Mouse (Mus musculus) embryonic facial prominence, embryonic 10.5 days (tissue): Measurements from ENCODE around the gene E2f1. TPM values are rescaled to one million over a fixed set of nuclear protein-coding genes. Genes with fewer than 3 reads are reported as not detected.

Experiments
- DNase-seq: peaks from one replicate; pipeline ENCODE4 v3.0.0-alpha.2; 2017; ENCODE audit warnings: low spot score
- H3K27ac ChIP-seq: fragments of 300-500 bp; sonication (generic); replicated peaks from 2 replicates; pipeline ENCODE4 v1.5.1; 2016; ENCODE audit warnings: mild to moderate bottlenecking
- H3K27me3 ChIP-seq: fragments of 300-500 bp; sonication (generic); replicated peaks from 2 replicates; pipeline ENCODE4 v1.6.1; 2016; ENCODE audit warnings: low read depth, mild to moderate bottlenecking; ENCODE audit not compliant: poor library complexity, severe bottlenecking
- H3K36me3 ChIP-seq: fragments of 300-500 bp; sonication (generic); replicated peaks from 2 replicates; pipeline ENCODE4 v1.6.1; 2016; ENCODE audit warnings: mild to moderate bottlenecking, moderate library complexity
- H3K4me1 ChIP-seq: fragments of 300-500 bp; sonication (generic); 2 replicates; pipeline ENCODE4 v1.6.1; 2016
- H3K4me3 ChIP-seq: fragments of 300-500 bp; sonication (generic); 2 replicates; pipeline ENCODE4 v1.5.1; 2016; ENCODE audit warnings: mild to moderate bottlenecking, moderate library complexity
- H3K9me3 ChIP-seq: fragments of 300-500 bp; sonication (generic); 2 replicates; pipeline ENCODE4 v1.6.1; 2016; ENCODE audit warnings: mild to moderate bottlenecking
- WGBS: fragments of 180-500 bp; shearing (Covaris S2); methylation state at CpG from one replicate; pipeline ENCODE4 v1.1.7; 2016; 5-methylcytosine and 5-hydroxymethylcytosine counted together
- polyA plus RNA-seq: library from polyadenylated mRNA; unstranded; fragments of >200 nt; fragmentation: Nextera tagmentation; extraction: Ambion mirVana; gene quantifications from 2 replicates; pipeline ENCODE4 v1.2.1, GENCODE M21; 2016

Gene E2f1
- polyA plus RNA-seq, result 25.2 and 26.0 TPM in 2 replicates

DNA sequence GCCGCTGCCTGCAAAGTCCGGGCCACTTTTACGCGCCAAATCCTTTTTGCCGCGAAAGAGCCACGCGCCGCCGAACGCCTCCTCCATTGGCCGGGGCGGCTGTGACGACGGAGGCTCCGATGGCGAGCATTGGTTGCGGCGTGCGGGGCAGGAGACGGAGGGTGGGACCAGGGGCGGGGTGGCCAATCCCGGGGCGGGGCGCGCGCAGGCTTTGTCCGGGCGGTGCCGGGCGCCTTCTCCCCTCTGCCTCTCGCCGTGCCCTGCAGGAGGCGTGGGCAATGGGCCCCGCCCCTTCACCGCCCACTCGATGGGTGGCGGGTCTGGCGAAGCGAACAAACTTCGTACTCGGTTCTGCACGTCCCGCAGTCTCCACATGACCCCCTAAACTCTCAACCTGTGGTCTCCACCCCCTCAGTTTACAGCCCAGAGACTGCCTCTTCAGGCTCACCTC lies at the start of gene E2f1:
Gene E2f1 (minus strand): TSS at position 57 of the 451 bp plus-strand sequence.
- DNase-seq, result peak; percentile 100
- peak within 1 kb of the TSS; percentile 97 for H3K27ac ChIP-seq
- H3K36me3 ChIP-seq, result 0 out of 2 replicates have a peak, but pooled peaks cover 4% of the 10 kb centered on the region
- H3K4me3 ChIP-seq, result peak within 1 kb of the TSS; percentile 90
- WGBS, result under 1% methylated on average over 44 of the region's 44 CpGs
- H3K27me3 ChIP-seq, result no peaks in the 10 kb centered on the region
- H3K9me3 ChIP-seq, result no peaks in the 10 kb centered on the region
- H3K4me1 ChIP-seq, result peaks cover 52% of the 10 kb centered on the region

DNA sequence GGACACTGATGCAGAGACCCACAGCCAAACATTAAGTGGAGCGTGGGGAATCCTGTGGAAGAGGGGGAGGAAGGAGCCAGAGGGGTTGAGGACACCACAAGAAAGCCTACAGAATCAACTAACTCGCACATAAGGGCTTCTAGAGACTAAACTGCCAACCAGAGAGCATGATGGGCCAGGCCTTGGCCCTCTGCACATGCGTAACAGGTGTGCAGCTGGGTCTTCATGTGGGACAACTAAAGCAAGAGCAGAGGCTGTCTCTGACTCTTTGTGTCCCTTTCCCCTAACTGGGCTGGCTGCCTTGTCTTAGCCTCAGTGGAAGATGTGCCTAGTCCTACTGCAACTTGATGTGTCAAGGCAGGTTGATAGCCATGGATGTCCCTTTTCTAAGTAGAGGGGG lies 47.4 kb upstream of the E2f1 start:
- no peaks in the 10 kb centered on the region for H3K27me3 ChIP-seq
- H3K4me1 ChIP-seq, result peaks cover 25% of the 10 kb centered on the region
- WGBS, result 91% methylated on average over 3 of the region's 3 CpGs
- H3K27ac ChIP-seq, result no peak overlapping the region
- DNase-seq, result no peak
- no peak overlapping the region for H3K4me3 ChIP-seq
- peaks cover 5% of the 10 kb centered on the region; the same call in 1 of the 2 replicates for H3K36me3 ChIP-seq
- H3K9me3 ChIP-seq, result no peaks in the 10 kb centered on the region

DNA sequence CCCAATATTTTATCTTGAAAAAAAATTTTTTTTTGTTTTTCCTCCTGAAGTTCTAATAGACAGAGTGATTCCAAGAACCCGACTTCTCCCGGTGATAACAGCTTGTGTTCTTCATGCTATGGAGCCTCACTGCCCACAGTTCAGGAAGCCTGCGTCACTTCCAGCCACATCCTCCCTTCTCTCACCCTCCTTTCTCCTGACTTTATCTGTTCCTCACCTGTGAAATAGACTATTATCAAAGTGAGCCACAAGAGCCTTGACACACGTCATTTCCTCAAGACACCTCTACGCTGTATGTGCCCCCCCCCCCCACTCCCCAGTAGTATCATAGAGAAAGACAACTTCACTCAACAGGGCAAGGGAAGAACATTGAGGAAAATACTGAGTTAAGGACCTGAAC lies 46.0 kb upstream of the E2f1 start:
- Histone ChIP-seq H3K27me3 (no peaks in the 10 kb centered on the region), H3K4me1 (peaks cover 25% of the 10 kb centered on the region), H3K27ac (no peak overlapping the region), H3K36me3 (peaks cover 5% of the 10 kb centered on the region; the same call in 1 of the 2 replicates), H3K9me3 (no peaks in the 10 kb centered on the region), H3K4me3 (no peak overlapping the region)
- 94% methylated on average over 5 of the region's 5 CpGs for WGBS
- no peak for DNase-seq

DNA sequence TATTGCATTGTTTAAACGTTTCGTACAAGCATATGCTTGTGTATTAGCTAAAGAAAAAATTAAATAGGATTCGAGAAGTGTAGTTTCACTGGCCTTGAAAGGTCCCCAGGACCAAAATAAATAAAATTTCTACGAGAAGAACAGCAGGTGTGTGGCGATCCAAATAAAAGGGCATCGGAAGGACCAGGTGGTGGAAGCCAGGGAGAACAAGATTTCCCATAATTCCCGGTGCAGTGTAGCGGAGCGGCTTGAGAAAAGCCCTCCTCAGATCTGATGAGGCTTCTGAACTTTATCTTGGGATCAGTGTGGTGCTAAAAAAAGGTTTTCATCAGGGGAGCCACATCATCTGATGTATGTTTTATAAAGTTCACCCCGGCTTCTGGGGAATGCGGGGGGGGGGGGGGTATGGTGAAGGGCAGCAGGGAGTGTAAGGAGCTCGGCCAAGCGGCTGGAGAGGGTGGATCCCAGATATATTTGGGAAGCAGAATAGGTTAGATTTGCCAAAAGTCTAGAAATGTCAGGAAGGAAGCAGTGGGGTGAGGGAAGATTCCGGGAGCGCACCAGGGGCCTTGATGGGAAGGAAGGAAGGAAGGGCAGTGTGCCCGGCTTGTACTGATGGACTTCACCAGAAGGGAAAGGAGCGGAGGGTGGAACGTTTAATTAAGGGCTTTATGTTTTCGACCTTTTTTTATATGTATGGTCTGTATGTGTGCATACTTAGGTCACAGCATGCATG lies 45.3 kb upstream of the E2f1 start:
- Histone ChIP-seq H3K4me3 (0 out of 2 replicates have a peak overlapping the region, but pooled peaks have one; percentile 73), H3K36me3 (peaks cover under 1% of the 10 kb centered on the region; the same call in 1 of the 2 replicates), H3K4me1 (peaks cover 25% of the 10 kb centered on the region), H3K9me3 (no peaks in the 10 kb centered on the region), H3K27me3 (no peaks in the 10 kb centered on the region), H3K27ac (no peak overlapping the region)
- 72% methylated on average over 19 of the region's 19 CpGs for WGBS
- DNase-seq, result no peak

DNA sequence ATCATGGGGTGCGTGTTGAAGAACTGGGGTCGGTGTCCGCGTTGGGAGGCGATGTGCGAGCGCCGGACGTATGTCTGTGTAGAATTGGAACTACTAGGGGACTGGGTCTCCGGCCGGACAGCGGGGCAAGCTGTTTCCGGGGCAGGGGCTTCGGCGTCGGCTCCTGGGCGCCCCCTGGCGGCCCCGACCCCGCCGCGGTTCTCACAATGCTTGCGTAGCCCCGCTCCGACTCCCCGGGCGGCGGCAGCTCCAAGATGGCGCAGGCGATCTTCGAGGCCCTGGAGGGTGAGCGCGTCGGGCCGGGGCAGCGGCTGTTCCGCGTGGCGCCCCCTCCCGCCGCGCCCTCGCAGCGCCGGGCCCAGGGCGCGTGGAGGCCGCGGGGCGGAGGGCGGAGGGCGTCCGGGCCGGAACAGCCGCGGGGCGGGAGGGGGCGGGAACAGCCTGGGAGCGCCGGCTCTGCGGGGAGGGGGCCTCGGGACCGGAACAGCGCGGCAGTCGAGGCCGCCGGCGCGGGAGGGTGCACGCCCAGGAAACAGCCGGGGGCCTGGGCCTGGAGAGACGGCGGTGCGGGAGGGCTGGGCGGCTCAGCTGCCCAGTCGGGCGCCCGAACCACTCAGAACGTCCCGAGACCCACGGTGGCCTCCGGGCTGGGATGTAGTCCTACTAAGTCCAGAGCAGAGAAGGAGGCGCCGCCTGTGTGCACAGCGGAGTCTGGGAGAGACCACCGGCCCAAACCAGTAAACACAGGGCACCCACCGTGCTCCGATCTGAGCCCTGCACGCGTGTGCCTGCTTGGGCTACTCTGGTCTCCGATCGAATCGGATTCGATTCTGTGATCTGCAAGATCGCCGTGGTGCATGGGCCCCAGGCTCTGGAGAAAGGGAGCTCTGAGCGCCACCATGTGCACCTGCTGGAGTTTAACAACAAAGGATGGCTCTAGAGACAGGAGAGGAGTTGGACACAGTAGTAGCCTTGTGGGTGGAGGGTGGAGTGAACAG lies 43.7 kb upstream of the E2f1 start, which contains the start of the genes Zfp341 and 4930519P11Rik:
Gene Zfp341 (plus strand): TSS at position 180 of the 998 bp plus-strand sequence.
Gene 4930519P11Rik (minus strand): TSS at position 320 of the 998 bp plus-strand sequence.
- Histone ChIP-seq H3K9me3 (no peaks in the 10 kb centered on the region), H3K27me3 (peaks cover 3% of the 10 kb centered on the region; the same call in 1 of the 2 replicates), H3K36me3 (no peaks in the 10 kb centered on the region), H3K27ac (peak within 1 kb of the TSS; percentile 99), H3K4me1 (peaks cover 25% of the 10 kb centered on the region), H3K4me3 (peak within 1 kb of the TSS; percentile 73)
- DNase-seq, result peak; percentile 95
- 1% methylated on average over 97 of the region's 98 CpGs for WGBS

DNA sequence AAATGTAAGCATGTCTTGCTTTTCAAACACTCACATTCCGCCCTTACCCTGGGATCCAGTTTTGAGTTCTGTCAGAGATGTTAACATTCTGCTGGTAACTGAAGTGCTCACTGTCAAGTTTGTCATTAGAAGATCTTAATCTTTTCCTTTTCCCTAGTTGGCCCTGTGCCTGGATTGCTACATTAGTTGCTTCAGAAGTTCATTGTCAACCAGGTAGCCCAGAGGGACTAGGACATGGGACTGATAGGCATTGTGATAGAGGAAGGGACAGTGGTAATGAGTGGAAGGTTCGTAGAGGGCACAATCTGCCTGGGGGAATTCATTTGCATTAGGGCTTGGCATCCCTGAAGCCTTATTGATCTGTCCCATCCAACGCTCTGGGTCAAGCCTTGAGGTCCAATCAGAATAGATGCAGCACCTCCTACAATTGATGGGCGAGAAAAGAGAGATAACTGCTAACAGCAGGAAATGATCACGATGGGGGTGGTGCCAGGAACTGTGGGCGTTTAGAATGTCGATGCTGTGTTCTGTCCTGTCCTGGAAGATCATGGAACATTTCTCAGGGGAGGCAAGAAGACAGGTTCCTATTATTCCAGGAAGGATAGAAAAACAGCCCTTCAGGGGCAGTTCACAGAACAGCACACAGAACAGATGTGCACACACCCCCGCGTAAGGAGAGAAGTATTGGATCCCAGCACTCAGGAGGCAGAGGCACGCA lies 39.5 kb upstream of the E2f1 start:
- Histone ChIP-seq H3K4me1 (peaks cover 20% of the 10 kb centered on the region), H3K4me3 (no peak overlapping the region), H3K27me3 (peaks cover 3% of the 10 kb centered on the region; the same call in 1 of the 2 replicates), H3K27ac (no peak overlapping the region), H3K9me3 (no peaks in the 10 kb centered on the region), H3K36me3 (no peaks in the 10 kb centered on the region)
- DNase-seq, result no peak
- WGBS, result 68% methylated on average over 10 of the region's 10 CpGs

DNA sequence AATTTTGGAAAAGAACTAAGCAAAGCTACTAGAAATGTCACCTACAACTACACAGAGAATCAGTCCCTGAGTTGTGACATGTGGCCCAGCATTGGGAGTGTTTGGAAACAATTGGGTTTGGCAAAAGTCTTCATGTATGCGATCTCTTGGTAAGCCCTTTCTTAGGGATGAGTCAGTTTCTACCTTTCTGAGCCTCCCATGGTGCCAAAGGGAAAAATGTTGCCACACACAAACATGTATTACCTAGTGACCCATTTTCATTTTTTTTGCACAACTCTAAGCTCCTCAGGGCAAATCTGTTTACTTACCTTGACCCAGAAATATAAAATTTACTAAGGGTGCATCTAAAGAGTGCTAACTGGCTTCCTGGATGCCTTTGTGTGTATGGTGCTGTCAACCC lies 37.3 kb upstream of the E2f1 start:
- H3K4me3 ChIP-seq, result no peak overlapping the region
- H3K36me3 ChIP-seq, result no peaks in the 10 kb centered on the region
- WGBS, result 79% methylated on average over 1 of the region's 1 CpGs
- peaks cover 14% of the 10 kb centered on the region for H3K4me1 ChIP-seq
- no peak overlapping the region for H3K27ac ChIP-seq
- H3K9me3 ChIP-seq, result no peaks in the 10 kb centered on the region
- H3K27me3 ChIP-seq, result peaks cover 3% of the 10 kb centered on the region; the same call in 1 of the 2 replicates
- DNase-seq, result no peak

DNA sequence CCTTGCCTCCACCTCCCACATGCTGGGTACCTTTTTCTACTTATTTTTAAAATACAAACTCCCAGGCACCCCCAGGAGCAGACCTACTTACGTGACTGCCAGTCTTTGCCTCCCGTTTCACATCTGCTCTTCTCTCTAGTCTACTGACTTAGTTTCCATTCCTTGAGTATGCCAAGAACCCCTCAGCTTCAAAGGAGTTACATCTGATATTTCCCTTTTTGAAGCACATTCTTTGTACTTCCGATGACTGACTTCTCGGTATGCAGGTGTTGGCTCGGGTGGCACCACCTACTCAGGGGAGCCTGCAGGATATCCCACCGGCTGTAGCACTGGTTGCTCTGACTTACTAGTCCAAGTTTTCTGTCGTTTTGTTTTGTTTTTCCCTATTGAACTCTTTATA lies 34.5 kb upstream of the E2f1 start:
- Histone ChIP-seq H3K27ac (peak overlapping the region; percentile 84; the same call in 1 of the 2 replicates), H3K4me3 (peak overlapping the region; percentile 81), H3K36me3 (no peaks in the 10 kb centered on the region), H3K27me3 (peaks cover 3% of the 10 kb centered on the region; the same call in 1 of the 2 replicates), H3K9me3 (no peaks in the 10 kb centered on the region), H3K4me1 (peaks cover 14% of the 10 kb centered on the region)
- no peak for DNase-seq
- 45% methylated on average over 7 of the region's 7 CpGs for WGBS

DNA sequence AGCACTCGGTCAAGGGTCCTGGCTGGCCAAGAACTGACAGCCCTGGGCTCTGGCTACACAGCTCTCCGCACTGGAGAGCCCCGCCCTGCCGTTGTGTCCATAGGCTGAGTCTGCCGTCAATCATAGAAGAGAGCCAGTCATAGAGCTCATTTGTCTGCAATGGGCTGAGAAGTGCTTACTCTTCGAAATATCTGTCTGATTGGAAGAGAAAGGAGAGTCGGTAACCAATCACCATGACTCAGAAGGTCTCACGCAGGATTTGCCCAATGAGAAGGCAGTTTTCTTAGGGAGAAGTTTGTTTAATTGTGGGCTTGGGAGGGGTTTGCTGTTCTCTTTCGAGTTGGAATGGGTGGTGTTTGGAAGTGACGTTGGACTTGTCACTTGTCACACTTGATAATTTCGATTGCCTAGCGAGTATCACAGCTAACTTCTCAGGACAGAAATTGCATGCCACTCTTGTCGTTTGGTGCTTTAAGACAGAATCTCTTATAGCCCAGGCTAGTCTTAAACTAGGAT lies 34.0 kb upstream of the E2f1 start, which contains the start of gene Pxmp4:
Gene Pxmp4 (minus strand): TSS at position 71 of the 516 bp plus-strand sequence.
- WGBS, result 1% methylated on average over 13 of the region's 13 CpGs
- H3K4me1 ChIP-seq, result peaks cover 14% of the 10 kb centered on the region
- peak within 1 kb of the TSS; percentile 84 for H3K27ac ChIP-seq
- 0 out of 2 replicates have a peak, but pooled peaks cover 2% of the 10 kb centered on the region for H3K27me3 ChIP-seq
- peak within 1 kb of the TSS; percentile 81 for H3K4me3 ChIP-seq
- no peaks in the 10 kb centered on the region for H3K9me3 ChIP-seq
- DNase-seq, result peak; percentile 94
- H3K36me3 ChIP-seq, result no peaks in the 10 kb centered on the region

DNA sequence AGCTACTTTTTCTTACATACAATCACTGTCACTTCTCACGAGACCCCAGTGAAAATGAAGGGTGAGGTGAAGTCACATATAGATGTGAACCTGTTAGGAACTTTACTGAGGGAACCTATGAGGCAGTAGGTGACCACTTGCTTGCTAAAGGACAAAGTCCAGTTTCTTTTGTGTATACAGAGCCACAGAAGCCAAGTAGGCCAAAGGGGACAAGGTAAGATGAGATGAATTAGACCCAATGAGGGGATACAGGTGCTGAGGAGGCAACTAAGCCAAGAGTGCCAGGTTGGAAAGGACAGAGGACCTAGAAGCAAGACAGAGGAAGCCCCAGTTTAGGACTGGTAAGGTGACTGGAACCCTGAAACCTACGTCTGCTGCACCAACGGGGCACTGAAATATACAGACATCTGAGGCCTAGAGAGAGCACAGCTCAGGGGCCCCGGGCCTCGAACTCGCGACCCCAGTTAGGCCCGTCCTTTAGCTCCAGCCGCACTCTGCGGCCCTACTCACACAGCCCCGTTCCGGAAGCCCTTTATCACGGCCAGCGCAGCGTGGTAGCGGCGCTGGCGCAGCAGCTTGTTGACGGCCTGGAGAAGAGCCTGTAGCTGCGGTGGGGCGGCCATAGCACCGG lies 33.4 kb upstream of the E2f1 start:
- DNase-seq, result no peak
- Histone ChIP-seq H3K4me1 (peaks cover 14% of the 10 kb centered on the region), H3K4me3 (peak overlapping the region; percentile 81), H3K9me3 (no peaks in the 10 kb centered on the region), H3K27ac (peak overlapping the region; percentile 84), H3K36me3 (no peaks in the 10 kb centered on the region), H3K27me3 (no peaks in the 10 kb centered on the region)
- 19% methylated on average over 22 of the region's 22 CpGs for WGBS

DNA sequence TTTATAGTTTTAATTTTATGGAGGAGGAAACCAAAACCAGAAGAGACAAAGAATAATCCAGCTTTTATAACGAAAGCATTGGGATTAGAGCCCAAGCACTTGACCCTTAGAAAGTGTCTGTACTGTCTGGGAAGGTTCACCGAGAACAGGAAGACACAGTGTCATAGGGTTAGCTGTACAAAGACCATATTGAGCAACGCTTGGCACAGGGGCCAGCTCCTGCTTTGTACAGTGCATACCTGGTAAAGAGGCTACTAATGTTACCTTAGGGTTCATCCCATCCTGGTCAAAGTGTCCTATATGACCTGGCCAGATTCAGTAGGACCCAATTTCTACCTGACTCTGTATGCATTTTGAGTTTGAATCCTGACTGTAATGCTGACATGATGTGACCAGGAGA lies 31.6 kb upstream of the E2f1 start:
- Histone ChIP-seq H3K4me3 (no peak overlapping the region), H3K27ac (no peak overlapping the region), H3K27me3 (no peaks in the 10 kb centered on the region), H3K4me1 (peaks cover 14% of the 10 kb centered on the region), H3K9me3 (no peaks in the 10 kb centered on the region), H3K36me3 (no peaks in the 10 kb centered on the region)
- no peak for DNase-seq
- WGBS, result 76% methylated on average over 3 of the region's 3 CpGs
